Mouse (Mus musculus) liver, adult 2 months (tissue): ENCODE measurements at regions not wholly inside any gene's neighbourhood (a gene's known extent, or its start where the extent isn't known, plus 50 kb on each side); places are given as distances from the start of the nearest gene placed in this dataset.

Source experiments
- CTCF ChIP-seq: fragments of 200-500 bp; IDR thresholded peaks from 2 replicates; pipeline ENCODE4 v1.5.1; 2011; ENCODE audit warnings: low read depth, low read length, control low read depth
- POLR2A ChIP-seq: fragments of 200-500 bp; IDR thresholded peaks from 2 replicates; pipeline ENCODE4 v1.6.1; 2011; ENCODE audit warnings: low read length, control low read depth; ENCODE audit not compliant: insufficient read depth; ENCODE audit errors: extremely low read depth

DNA sequence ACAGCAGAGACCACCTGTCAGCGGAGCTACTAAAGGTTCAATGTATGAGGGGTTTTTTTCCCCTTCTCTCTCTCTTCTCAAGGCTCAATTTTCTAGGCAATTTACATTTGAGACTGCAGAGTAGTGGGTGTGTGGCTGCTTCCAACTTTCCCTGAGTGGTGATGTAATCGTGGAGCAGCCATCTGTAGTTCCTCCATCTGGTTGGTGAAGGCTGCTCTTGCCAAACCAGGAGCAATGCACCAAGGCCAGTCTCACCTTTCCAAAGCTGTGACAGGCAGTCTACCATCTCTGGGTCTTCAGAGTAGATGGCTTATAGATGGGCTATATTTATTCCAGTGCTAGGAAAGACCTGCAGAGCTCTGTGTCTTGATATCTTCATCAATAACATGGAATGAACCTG is 280.4 kb downstream of the Pik3r1 start:
- no peak for TF ChIP-seq POLR2A
- no peak for TF ChIP-seq CTCF
